Mouse (Mus musculus): ENCODE measurements around the gene Srsf10. TPM values are rescaled to one million over a fixed set of nuclear protein-coding genes. Genes with fewer than 3 reads are reported as not detected.

Srsf10 gene
- 157 TPM in 2 replicates for polyA plus RNA-seq (2016; fragmentation: Nextera tagmentation; extraction: Ambion mirVana)

DNA sequence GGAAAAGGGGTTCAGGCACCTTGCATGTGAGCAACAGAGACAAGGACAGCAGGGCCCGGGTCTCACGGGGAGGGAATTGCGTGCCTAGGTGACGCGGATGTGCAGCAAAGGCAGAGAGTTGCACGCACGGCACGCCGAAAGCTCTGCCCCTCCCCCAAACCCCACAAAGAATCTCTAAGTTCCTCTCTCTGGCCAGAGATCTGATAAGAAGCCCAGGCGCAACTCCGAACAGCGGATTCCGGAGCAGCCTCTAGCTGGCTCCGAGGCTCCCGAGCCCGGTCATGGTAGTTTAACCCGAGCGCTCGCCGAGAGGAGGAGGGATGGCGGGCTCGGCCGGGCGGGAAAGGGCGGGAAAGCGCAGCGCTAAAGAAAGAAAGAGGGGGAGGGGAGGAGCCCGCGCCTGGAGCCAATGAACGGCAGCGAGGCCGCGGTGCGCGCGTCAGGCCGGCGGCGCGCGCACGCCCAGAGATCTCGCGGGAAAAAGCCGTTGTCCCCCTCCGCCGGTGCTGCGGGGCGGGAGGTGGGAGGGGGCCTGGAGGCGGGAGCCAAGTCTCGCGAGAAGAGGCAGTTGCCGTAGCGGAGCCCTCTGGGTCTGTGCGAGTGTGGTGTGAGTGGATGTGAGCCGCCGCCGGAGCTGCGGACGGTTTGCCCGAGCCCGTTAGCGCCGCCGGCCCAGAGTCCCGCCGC lies at the start of gene Srsf10:
Gene Srsf10 (plus strand): TSS at position 212 of the 687 bp plus-strand sequence.
- H3K4me2 ChIP-seq: peak within 1 kb of the TSS; percentile 77
- peak; percentile 85 for ATAC-seq
- H3K36me3 ChIP-seq: peaks cover 21% of the 10 kb centered on the region
- 1% methylated on average over 60 of the region's 67 CpGs for WGBS (ENCODE audit: insufficient replicate concordance)
- peak within 1 kb of the TSS; percentile 96 for H3K4me3 ChIP-seq
- H3K9ac ChIP-seq: peak within 1 kb of the TSS; percentile 97
- peak within 1 kb of the TSS; percentile 98 for H3K27ac ChIP-seq
- H3K4me1 ChIP-seq: peaks cover 81% of the 10 kb centered on the region
- no peaks in the 10 kb centered on the region for H3K9me3 ChIP-seq (replicated peaks)
- no peaks in the 10 kb centered on the region for H3K27me3 ChIP-seq (replicated peaks)

DNA sequence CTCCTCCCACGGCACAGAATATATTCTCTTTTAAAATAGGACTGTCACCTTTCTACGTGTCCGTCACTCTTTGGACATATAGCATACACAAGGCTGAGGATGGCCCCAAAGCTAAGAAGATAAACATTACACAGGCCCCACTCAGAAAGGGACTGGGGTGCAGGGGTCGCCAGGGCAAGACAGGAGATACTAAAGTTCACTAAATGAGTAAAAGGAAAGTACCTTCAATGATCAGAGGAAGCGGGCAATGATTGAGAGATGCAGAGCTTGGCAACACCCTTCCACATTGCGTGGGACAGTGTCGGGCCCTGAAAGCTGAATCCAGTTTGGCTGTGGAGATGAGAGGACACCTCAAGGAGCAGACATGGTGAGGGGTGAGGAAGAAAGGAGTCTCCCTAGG lies 40.7 kb upstream of the Srsf10 start:
- H3K27me3 ChIP-seq (replicated peaks): 0 out of 2 replicates have a peak, but pooled peaks cover 4% of the 10 kb centered on the region
- H3K9me3 ChIP-seq (replicated peaks): peaks cover 4% of the 10 kb centered on the region
- no peak overlapping the region for H3K4me2 ChIP-seq
- H3K4me3 ChIP-seq: no peak overlapping the region
- no peak overlapping the region for H3K9ac ChIP-seq
- 64% methylated on average over 7 of the region's 7 CpGs for WGBS (ENCODE audit: insufficient replicate concordance)
- H3K27ac ChIP-seq: no peak overlapping the region
- H3K4me1 ChIP-seq: peaks cover 26% of the 10 kb centered on the region
- ATAC-seq: no peak
- H3K36me3 ChIP-seq: no peaks in the 10 kb centered on the region

DNA sequence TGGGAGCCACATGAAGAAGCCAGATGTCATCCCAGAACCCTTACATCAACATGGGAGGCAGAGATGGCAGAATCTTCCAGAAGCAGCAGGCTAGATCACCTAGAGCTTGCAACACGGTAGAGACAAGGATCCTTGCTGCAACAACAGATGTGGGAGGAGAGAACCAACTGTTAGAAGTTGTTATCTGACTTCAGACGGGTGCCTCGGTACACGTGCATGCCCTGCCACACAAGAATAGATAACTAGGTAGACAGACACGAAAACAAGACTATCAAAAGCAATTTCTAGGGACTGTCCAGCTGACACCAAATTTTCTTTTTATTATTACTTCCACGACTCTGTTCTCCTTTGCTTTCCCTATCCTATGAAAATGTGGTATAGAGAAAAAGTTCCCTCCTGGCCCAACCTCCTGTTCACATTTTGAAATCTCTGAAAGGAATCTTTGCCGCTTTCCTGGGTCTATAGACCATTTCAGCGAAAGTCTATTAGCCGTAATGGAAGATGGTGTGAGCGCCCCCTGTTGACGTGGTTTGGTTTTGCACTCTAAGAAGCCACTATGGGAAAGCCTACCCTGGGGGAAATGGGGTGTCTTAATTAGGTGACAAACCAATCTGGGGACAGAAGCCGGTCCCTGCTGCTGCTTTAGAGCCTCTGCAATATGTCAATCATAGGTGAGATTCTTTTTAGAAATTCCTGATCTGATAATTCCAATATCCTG lies 38.5 kb upstream of the Srsf10 start:
- no peaks in the 10 kb centered on the region for H3K36me3 ChIP-seq
- peaks cover 4% of the 10 kb centered on the region for H3K9me3 ChIP-seq (replicated peaks)
- no peaks in the 10 kb centered on the region for H3K27me3 ChIP-seq (replicated peaks)
- H3K4me2 ChIP-seq: peak overlapping the region; percentile 41
- H3K4me3 ChIP-seq: no peak overlapping the region
- WGBS (ENCODE audit: insufficient replicate concordance): 20% methylated on average over 12 of the region's 12 CpGs
- no peak overlapping the region for H3K9ac ChIP-seq
- peaks cover 20% of the 10 kb centered on the region for H3K4me1 ChIP-seq
- ATAC-seq: peak; percentile 83
- peak overlapping the region; percentile 49 for H3K27ac ChIP-seq

DNA sequence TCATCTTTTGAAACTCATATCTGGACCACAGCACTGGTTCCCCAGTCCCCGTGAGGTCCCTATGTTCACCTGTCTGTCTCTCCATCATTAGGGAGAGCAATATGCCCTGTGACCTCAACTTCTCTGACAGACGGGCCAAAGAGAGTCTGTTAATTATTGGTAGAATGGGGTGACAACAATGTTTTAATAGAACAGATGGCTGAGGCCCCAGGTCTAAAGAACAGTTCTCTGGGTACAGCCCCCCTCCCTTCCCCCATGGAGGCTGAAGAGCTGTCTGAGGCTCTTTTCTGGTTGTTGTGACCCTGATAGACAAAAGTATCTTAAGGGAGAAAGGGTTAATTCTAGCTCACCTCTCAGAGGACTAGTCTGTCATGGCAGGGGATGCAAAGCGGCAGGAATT lies 37.2 kb upstream of the Srsf10 start:
- Histone ChIP-seq H3K4me2 (no peak overlapping the region), H3K9me3 (replicated peaks) (peaks cover under 1% of the 10 kb centered on the region; the same call in 1 of the 2 replicates), H3K4me3 (no peak overlapping the region), H3K36me3 (no peaks in the 10 kb centered on the region), H3K27me3 (replicated peaks) (no peaks in the 10 kb centered on the region), H3K9ac (no peak overlapping the region), H3K27ac (no peak overlapping the region), H3K4me1 (peaks cover 20% of the 10 kb centered on the region)
- no peak for ATAC-seq
- 71% methylated on average over 3 of the region's 3 CpGs for WGBS (ENCODE audit: insufficient replicate concordance)

DNA sequence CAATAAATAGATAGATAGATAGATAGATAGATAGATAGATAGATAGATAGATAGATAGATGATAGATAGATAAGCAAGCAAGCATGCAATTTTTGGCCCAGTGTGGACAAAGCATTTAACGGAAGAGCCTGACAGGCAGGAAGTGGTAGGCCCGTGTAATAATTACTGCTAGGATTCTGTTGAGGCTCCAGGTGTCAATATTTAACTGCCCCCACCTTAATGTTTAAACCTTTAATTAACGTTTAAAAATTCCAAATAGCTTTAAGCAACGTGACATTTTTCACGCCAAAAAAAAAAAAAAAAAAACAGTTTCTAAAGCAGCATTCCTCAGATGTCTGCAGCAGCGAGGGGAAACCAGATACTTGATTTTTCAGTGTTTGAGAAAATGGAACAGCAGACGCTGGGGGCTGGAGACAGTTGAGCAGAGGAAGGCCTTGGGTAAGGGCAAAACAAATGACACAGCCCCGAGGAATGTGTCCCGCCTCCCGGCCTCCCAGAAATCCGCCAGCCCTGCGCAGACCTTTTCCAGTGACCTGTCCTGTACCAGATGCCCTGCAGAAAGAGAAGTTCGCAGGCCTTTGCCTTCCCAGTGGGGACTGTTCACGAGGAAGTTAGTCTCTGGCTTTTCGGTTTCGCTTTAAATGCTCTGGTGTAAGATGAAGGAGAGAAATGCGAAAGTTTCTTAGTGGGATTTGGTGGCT lies 35.6 kb upstream of the Srsf10 start:
- peaks cover 20% of the 10 kb centered on the region for H3K4me1 ChIP-seq
- no peak overlapping the region for H3K9ac ChIP-seq
- no peak overlapping the region for H3K4me3 ChIP-seq
- WGBS (ENCODE audit: insufficient replicate concordance): 58% methylated on average over 17 of the region's 17 CpGs
- no peak overlapping the region for H3K27ac ChIP-seq
- no peak for ATAC-seq
- H3K27me3 ChIP-seq (replicated peaks): no peaks in the 10 kb centered on the region
- H3K4me2 ChIP-seq: no peak overlapping the region
- no peaks in the 10 kb centered on the region for H3K9me3 ChIP-seq (replicated peaks)
- no peaks in the 10 kb centered on the region for H3K36me3 ChIP-seq

DNA sequence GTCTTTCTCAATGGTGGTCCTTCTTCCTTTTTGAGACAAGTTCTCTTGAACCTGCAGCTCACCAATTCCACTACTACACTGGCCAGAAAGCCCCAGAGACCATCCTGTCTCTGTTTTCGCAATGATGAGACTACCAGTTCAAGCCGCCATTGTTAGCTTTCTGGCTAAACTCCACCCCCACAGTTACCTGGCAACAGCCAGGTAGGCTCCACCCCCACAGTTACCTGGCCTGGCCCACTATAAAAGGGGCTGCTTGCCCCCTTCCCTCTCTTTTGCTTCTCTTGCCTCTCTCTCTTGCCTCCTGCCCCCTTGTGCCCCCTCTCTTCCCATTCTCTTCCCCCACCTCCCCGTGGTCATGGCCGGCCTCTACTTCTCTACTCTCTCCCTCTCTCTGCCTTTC lies 33.8 kb upstream of the Srsf10 start:
- H3K4me1 ChIP-seq: peaks cover 19% of the 10 kb centered on the region
- ATAC-seq: no peak
- 80% methylated on average over 4 of the region's 4 CpGs for WGBS (ENCODE audit: insufficient replicate concordance)

DNA sequence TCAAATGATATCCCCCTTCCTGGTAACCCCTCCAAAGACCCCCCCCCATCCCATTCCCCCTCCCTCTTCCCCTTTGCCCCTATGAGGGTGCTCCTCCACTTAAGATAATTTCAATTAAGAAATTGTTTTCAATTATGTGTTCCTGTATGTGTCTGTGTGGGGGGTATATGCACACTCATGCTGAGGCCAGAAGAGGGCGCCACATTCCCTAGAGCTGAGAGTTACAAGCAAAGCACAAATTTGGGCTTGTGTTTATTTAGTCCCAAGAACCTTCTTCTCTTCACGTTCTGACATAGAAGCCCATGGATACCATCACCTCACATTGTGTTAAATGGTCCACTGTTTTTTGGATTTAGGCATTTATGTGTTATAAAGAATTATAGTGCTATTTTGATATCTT lies 32.2 kb upstream of the Srsf10 start:
- no peaks in the 10 kb centered on the region for H3K27me3 ChIP-seq (replicated peaks)
- WGBS (ENCODE audit: insufficient replicate concordance): 46% methylated on average over 2 of the region's 2 CpGs
- H3K4me1 ChIP-seq: peaks cover 4% of the 10 kb centered on the region; the same call in 1 of the 2 replicates
- H3K27ac ChIP-seq: no peak overlapping the region
- no peak overlapping the region for H3K4me2 ChIP-seq
- H3K4me3 ChIP-seq: no peak overlapping the region
- H3K9ac ChIP-seq: no peak overlapping the region
- ATAC-seq: no peak
- no peaks in the 10 kb centered on the region for H3K36me3 ChIP-seq
- no peaks in the 10 kb centered on the region for H3K9me3 ChIP-seq (replicated peaks)

More for the DNA sequence above, 33.8 kb upstream of the Srsf10 start:
- Histone ChIP-seq H3K4me2 (no peak overlapping the region), H3K27me3 (replicated peaks) (no peaks in the 10 kb centered on the region), H3K9me3 (replicated peaks) (no peaks in the 10 kb centered on the region), H3K9ac (no peak overlapping the region), H3K27ac (no peak overlapping the region), H3K4me3 (no peak overlapping the region), H3K36me3 (no peaks in the 10 kb centered on the region)

DNA sequence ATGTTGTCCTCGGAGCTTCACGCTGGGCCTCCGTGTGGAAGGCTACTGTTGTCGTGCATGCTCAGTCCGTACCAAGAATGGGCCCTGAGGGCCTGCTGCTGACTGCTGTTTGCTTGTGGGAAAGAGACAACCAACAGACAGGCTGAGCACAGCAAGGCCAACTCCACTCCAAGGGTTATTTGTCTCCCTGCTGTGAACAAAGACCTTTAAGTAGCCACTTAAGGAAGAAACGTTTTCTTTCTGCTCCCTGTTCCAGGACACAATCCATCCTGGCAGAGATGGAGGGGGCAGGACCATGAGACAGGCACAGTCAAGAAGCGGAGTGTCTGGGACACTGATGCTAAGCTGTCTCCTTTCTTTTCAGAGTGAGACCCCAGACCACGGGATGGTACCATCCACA lies 31.3 kb upstream of the Srsf10 start:
- 63% methylated on average over 8 of the region's 8 CpGs for WGBS (ENCODE audit: insufficient replicate concordance)

DNA sequence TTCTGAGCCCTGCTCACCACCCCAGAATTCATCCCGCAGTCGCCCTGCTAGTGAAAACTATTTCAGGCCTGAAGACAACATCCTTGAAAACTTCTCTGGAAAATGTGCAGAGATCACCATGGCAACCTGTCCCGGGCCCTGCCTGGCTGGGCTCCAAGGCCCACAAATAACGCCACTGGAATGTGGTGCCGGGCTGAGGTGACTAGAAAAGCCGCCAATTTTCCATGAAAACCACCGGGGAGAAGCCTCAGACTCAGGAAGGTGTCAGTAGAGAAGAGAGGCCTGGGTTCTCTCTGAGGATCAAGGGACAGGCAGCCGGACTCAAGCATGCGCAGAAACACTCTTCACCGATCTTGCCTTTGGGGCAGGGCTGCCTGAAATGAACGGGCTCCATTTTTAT lies 27.1 kb upstream of the Srsf10 start:
- H3K27me3 ChIP-seq (replicated peaks): no peaks in the 10 kb centered on the region
- no peaks in the 10 kb centered on the region for H3K36me3 ChIP-seq
- WGBS (ENCODE audit: insufficient replicate concordance): 62% methylated on average over 11 of the region's 11 CpGs
- H3K4me1 ChIP-seq: peaks cover 4% of the 10 kb centered on the region; the same call in 1 of the 2 replicates
- no peak overlapping the region for H3K4me2 ChIP-seq
- no peaks in the 10 kb centered on the region for H3K9me3 ChIP-seq (replicated peaks)
- H3K27ac ChIP-seq: no peak overlapping the region; the same call in 1 of the 2 replicates
- no peak overlapping the region for H3K4me3 ChIP-seq
- no peak for ATAC-seq
- no peak overlapping the region for H3K9ac ChIP-seq

More for the DNA sequence above, 31.3 kb upstream of the Srsf10 start:
- H3K4me3 ChIP-seq: no peak overlapping the region
- H3K4me2 ChIP-seq: no peak overlapping the region
- no peaks in the 10 kb centered on the region for H3K36me3 ChIP-seq
- H3K4me1 ChIP-seq: peaks cover 4% of the 10 kb centered on the region; the same call in 1 of the 2 replicates
- H3K9me3 ChIP-seq (replicated peaks): no peaks in the 10 kb centered on the region
- H3K27ac ChIP-seq: no peak overlapping the region
- H3K27me3 ChIP-seq (replicated peaks): no peaks in the 10 kb centered on the region
- H3K9ac ChIP-seq: no peak overlapping the region
- no peak for ATAC-seq

DNA sequence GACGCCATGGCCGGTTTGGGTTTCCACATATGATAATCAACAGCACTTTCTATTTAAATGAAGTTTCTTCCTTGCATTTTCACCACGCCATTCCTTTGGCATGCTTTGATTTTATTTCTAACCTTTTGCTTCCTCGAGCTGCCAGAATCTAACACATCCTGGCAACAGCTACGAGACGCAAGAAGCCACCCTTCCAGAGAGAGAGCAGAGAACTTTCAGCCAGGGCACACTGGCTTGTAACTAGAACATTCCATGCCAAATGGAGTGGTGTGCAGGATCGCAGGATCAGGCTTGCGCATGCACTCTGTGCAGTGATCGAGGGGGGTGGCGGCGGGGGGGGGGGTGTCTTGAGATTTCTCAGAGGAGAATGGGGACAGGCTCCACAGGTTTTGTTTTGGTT lies 23.5 kb upstream of the Srsf10 start:
- WGBS (ENCODE audit: insufficient replicate concordance): 71% methylated on average over 11 of the region's 11 CpGs

DNA sequence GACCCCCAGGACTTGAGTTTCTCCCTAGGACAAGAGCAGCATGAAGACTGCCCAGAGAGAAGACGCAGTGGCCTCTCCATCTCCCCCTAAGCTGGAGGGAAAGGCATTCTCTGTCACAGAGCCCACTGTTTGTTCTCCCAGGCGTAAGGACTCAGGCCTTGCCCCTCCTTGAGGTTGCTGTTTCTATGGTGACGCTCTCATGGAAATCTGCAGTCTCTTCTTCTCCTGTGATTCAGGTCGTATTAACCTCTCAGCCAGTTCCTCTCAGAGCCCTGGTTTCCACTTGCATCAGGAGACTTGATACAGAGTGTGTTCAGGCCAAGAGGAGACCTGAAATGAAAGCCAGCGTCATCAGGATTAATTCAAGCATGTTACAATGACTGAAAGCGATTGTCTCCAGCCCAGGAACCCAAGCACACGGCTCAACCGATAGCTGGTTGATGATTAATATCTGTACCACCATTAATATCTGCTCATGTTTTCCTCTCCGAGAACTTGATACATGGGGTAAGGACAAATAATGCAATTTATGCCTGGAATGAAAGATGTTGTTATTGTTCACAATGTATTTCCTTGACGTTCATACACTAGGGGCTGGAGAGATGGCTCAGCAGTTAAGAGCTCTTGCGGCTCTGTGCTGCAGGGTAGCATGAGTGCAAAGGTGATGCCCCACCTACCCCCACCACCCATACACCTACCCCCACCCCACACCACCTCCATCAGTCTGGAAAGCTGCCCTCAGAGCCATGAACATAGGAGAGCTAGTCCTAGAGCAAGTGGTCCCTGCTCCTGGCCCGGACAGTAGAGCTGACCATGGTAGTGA lies 22.0 kb upstream of the Srsf10 start:
- Histone ChIP-seq H3K4me3 (no peak overlapping the region), H3K27me3 (replicated peaks) (peaks cover 7% of the 10 kb centered on the region; the same call in 1 of the 2 replicates), H3K4me2 (no peak overlapping the region), H3K4me1 (peaks cover 1% of the 10 kb centered on the region; the same call in 1 of the 2 replicates), H3K36me3 (no peaks in the 10 kb centered on the region), H3K9me3 (replicated peaks) (no peaks in the 10 kb centered on the region), H3K27ac (no peak overlapping the region), H3K9ac (no peak overlapping the region)
- 69% methylated on average over 12 of the region's 12 CpGs for WGBS (ENCODE audit: insufficient replicate concordance)
- no peak for ATAC-seq

More for the DNA sequence above, 23.5 kb upstream of the Srsf10 start:
- Histone ChIP-seq H3K9me3 (replicated peaks) (no peaks in the 10 kb centered on the region), H3K9ac (no peak overlapping the region), H3K4me2 (no peak overlapping the region), H3K36me3 (no peaks in the 10 kb centered on the region), H3K4me3 (no peak overlapping the region), H3K27me3 (replicated peaks) (0 out of 2 replicates have a peak, but pooled peaks cover 4% of the 10 kb centered on the region), H3K27ac (no peak overlapping the region), H3K4me1 (peaks cover 4% of the 10 kb centered on the region; the same call in 1 of the 2 replicates)
- no peak for ATAC-seq

Measured in liver, embryonic 12.5 days (tissue).